Mouse (Mus musculus): ENCODE results near the gene Syn3. TPM values are rescaled to one million over a fixed set of nuclear protein-coding genes. Genes with fewer than 3 reads are reported as not detected.
"Not testable (repeated sequence)": the region's sequence is repeated elsewhere in the genome, so short reads cannot be mapped to it uniquely, and the experiment has no call there.

The Syn3 gene
- total and polyA plus RNA-seq, 2 experiments from 2014 or later, result 22.0 to 67.0 TPM

GRCm38 (mm10) chr10:86126478-86126877, 372.2 kb downstream of the Syn3 start:
- Histone ChIP-seq H3K4me1 (ENCODE audit: insufficient read depth, low read length) (no peaks in the 10 kb centered on the region), H3K27ac (ENCODE audit: low read depth, low read length) (no peak overlapping the region), H3K9me3 (ENCODE audit: low read length) (no peaks in the 10 kb centered on the region), H3K4me2 (ENCODE audit: low read depth, low read length, poor library complexity, severe bottlenecking) (no peak overlapping the region), H3K9ac (replicated peaks; ENCODE audit: low read length, poor library complexity, severe bottlenecking) (no peak overlapping the region), H3K36me3 (ENCODE audit: insufficient read depth, low read length) (no peaks in the 10 kb centered on the region), H3K4me3 (ENCODE audit: low read depth, low read length) (no peak overlapping the region), H3K27me3 (ENCODE audit: insufficient read depth, low read length) (no peaks in the 10 kb centered on the region)
- ATAC-seq (ENCODE audit: low FRiP score) (no peak), DNase-seq (ENCODE audit: low spot score) (no peak)
- no peak for TF ChIP-seq CTCF (IDR thresholded peaks at IDR 0.05)
- 87% methylated on average over 11 of the region's 11 CpGs for WGBS

DNA sequence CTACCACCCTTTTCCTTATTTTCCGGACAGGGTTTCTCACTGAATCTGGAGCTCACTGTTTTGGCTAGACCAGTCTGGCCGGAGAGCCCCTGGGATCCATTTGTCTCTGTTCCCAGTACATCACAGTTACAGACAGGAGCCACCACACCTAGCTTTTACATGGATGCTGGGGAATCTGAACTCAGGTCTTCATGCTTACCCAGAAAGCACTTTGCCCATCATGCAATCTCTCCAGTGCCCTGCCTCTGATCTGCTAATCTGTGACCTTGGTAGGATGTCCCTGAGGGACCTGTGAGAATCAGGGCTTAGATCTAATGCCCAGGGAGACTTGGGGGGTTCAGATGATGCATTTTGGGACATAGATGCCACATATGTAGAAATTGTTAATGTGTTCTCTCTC, 373.3 kb downstream of the Syn3 start:
- no peak for TF ChIP-seq CTCF (IDR thresholded peaks at IDR 0.05)
- H3K27ac ChIP-seq (ENCODE audit: low read depth, low read length), result no peak overlapping the region
- H3K4me3 ChIP-seq (ENCODE audit: low read depth, low read length), result no peak overlapping the region
- no peaks in the 10 kb centered on the region for H3K9me3 ChIP-seq (ENCODE audit: low read length)
- no peak overlapping the region for H3K4me2 ChIP-seq (ENCODE audit: low read depth, low read length, poor library complexity, severe bottlenecking)
- 90% methylated on average over 2 of the region's 2 CpGs for WGBS
- H3K27me3 ChIP-seq (ENCODE audit: insufficient read depth, low read length), result no peaks in the 10 kb centered on the region
- H3K36me3 ChIP-seq (ENCODE audit: insufficient read depth, low read length), result no peaks in the 10 kb centered on the region
- H3K4me1 ChIP-seq (ENCODE audit: insufficient read depth, low read length), result no peaks in the 10 kb centered on the region
- H3K9ac ChIP-seq (replicated peaks; ENCODE audit: low read length, poor library complexity, severe bottlenecking), result no peak overlapping the region
- no peak for DNase-seq (ENCODE audit: low spot score)
- ATAC-seq (ENCODE audit: low FRiP score), result no peak

GRCm38 (mm10) chr10:86124115-86124514, 374.6 kb downstream of the Syn3 start:
- Histone ChIP-seq H3K9me3 (ENCODE audit: low read length) (no peaks in the 10 kb centered on the region), H3K4me1 (ENCODE audit: insufficient read depth, low read length) (no peaks in the 10 kb centered on the region), H3K9ac (replicated peaks; ENCODE audit: low read length, poor library complexity, severe bottlenecking) (no peak overlapping the region), H3K27me3 (ENCODE audit: insufficient read depth, low read length) (no peaks in the 10 kb centered on the region), H3K4me3 (ENCODE audit: low read depth, low read length) (no peak overlapping the region), H3K4me2 (ENCODE audit: low read depth, low read length, poor library complexity, severe bottlenecking) (no peak overlapping the region), H3K36me3 (ENCODE audit: insufficient read depth, low read length) (no peaks in the 10 kb centered on the region), H3K27ac (ENCODE audit: low read depth, low read length) (no peak overlapping the region)
- 70% methylated on average over 4 of the region's 4 CpGs for WGBS
- DNase-seq (ENCODE audit: low spot score), result no peak
- ATAC-seq (ENCODE audit: low FRiP score), result no peak
- TF ChIP-seq CTCF (IDR thresholded peaks at IDR 0.05), result no peak

GRCm38 (mm10) chr10:86123224-86123623, 375.5 kb downstream of the Syn3 start:
- Histone ChIP-seq H3K9ac (replicated peaks; ENCODE audit: low read length, poor library complexity, severe bottlenecking) (no peak overlapping the region), H3K36me3 (ENCODE audit: insufficient read depth, low read length) (no peaks in the 10 kb centered on the region), H3K4me2 (ENCODE audit: low read depth, low read length, poor library complexity, severe bottlenecking) (no peak overlapping the region), H3K4me1 (ENCODE audit: insufficient read depth, low read length) (no peaks in the 10 kb centered on the region), H3K27ac (ENCODE audit: low read depth, low read length) (no peak overlapping the region), H3K27me3 (ENCODE audit: insufficient read depth, low read length) (no peaks in the 10 kb centered on the region), H3K9me3 (ENCODE audit: low read length) (no peaks in the 10 kb centered on the region), H3K4me3 (ENCODE audit: low read depth, low read length) (no peak overlapping the region)
- no peak for TF ChIP-seq CTCF (IDR thresholded peaks at IDR 0.05)
- ATAC-seq (ENCODE audit: low FRiP score) (no peak), DNase-seq (ENCODE audit: low spot score) (no peak)
- 96% methylated on average over 2 of the region's 2 CpGs for WGBS

- not testable (repeated sequence) for H3K9me3 ChIP-seq (ENCODE audit: low read length); DNase-seq (ENCODE audit: low spot score)
These were observed 376.2 kb downstream of the Syn3 start for GRCm38 (mm10) chr10:86122456-86122855.

DNA sequence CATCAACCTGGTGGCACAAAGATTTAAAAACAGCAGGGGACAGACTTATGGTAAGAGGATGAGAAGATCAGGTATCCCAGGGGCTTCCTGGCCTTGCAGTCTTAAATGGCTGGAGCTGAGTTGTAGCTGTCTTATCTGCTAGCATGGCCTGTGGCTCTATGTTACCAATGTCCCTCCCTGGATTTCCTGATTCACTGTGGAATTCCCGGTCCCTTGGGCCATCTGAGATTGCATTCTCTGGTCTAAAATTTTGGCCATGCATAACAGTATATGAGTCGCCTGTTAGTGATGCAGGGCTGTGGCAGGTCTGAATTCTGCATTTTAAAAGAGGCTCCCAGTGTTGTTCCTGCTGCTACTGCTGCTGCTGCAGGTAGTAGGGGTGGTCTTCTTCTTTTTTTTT, 382.4 kb downstream of the Syn3 start:
- no peaks in the 10 kb centered on the region for H3K27me3 ChIP-seq (ENCODE audit: insufficient read depth, low read length)
- H3K9me3 ChIP-seq (ENCODE audit: low read length), result no peaks in the 10 kb centered on the region
- no peaks in the 10 kb centered on the region for H3K36me3 ChIP-seq (ENCODE audit: insufficient read depth, low read length)
- no peak overlapping the region for H3K4me2 ChIP-seq (ENCODE audit: low read depth, low read length, poor library complexity, severe bottlenecking)
- H3K4me1 ChIP-seq (ENCODE audit: insufficient read depth, low read length), result no peaks in the 10 kb centered on the region
- DNase-seq (ENCODE audit: low spot score), result no peak
- ATAC-seq (ENCODE audit: low FRiP score), result no peak
- no peak overlapping the region for H3K27ac ChIP-seq (ENCODE audit: low read depth, low read length)
- H3K4me3 ChIP-seq (ENCODE audit: low read depth, low read length), result no peak overlapping the region
- no peak overlapping the region for H3K9ac ChIP-seq (replicated peaks; ENCODE audit: low read length, poor library complexity, severe bottlenecking)
- TF ChIP-seq CTCF (IDR thresholded peaks at IDR 0.05), result no peak
- 60% methylated on average over 2 of the region's 2 CpGs for WGBS

More at GRCm38 (mm10) chr10:86122456-86122855, 376.2 kb downstream of the Syn3 start:
- H3K27ac ChIP-seq (ENCODE audit: low read depth, low read length); ATAC-seq (ENCODE audit: low FRiP score); H3K4me3 ChIP-seq (ENCODE audit: low read depth, low read length); H3K4me2 ChIP-seq (ENCODE audit: low read depth, low read length, poor library complexity, severe bottlenecking); H3K36me3 ChIP-seq (ENCODE audit: insufficient read depth, low read length); H3K27me3 ChIP-seq (ENCODE audit: insufficient read depth, low read length); H3K9ac ChIP-seq (replicated peaks; ENCODE audit: low read length, poor library complexity, severe bottlenecking); H3K4me1 ChIP-seq (ENCODE audit: insufficient read depth, low read length): not testable (repeated sequence)
- WGBS, result 93% methylated on average over 10 of the region's 10 CpGs
